Comparison of ENCODE assay signal across 11 mouse cellular contexts in the genomic region with DNA sequence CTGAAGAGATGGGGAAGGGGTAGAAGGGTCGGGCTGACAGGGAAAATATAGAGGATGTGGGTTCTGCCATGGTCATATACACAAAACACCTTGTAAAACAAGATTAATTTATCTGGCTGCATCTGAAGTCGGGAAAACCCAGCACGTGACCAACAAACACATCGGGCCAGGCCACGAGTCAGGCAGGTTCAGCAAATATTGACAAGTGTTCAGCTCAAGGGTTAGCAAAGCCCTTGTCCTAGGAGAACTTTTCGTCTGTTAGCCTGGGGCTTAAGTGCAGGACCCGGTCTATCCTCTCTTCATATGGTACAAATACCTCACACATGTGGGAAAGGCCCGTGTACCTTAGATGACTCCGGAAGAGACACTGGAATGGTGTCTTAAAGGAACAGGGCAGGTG. TPM values are rescaled to one million over a fixed set of nuclear protein-coding genes. Genes with fewer than 3 reads are reported as not detected.
A peak's percentile ranks its signal among the peaks of the same experiment; 100 is the strongest.
DNase-seq lines count a peak whose midpoint lies in the region; ATAC-seq and TF ChIP-seq lines count a peak whose summit lies in the region.
"Had no signal": no experiment of that assay in that cellular context is flagged by ENCODE, and none has a peak within 500 bp of the region (broad histone marks: within the 10 kb centered on the region; RNA-seq: fewer than 3 reads in every experiment).

No protein-coding gene starts in this region.

- H3K27me3 ChIP-seq in heart, embryonic 12.5 days (replicated peaks) = no peaks in the 10 kb centered on the region
- H3K27me3 ChIP-seq in CH12.LX (replicated peaks) = no peaks in the 10 kb centered on the region
- H3K27me3 ChIP-seq in forebrain, embryonic 13.5 days = no peaks in the 10 kb centered on the region
- H3K27me3 ChIP-seq in lung, embryonic 15.5 days = peaks cover 3% of the 10 kb centered on the region; the same call in 1 of the 2 replicates
- no peaks in the 10 kb centered on the region; the same call in 1 of the 2 replicates for H3K27me3 ChIP-seq in hindbrain, embryonic 13.5 days
- H3K27me3 ChIP-seq: limb, embryonic 12.5 days had no signal

- no peak overlapping the region for H3K9ac ChIP-seq in heart, embryonic 12.5 days
- H3K9ac ChIP-seq in CH12.LX (ENCODE audit: insufficient read depth, low read depth) = peak overlapping the region; percentile 44; the same call in 1 of the 2 replicates
- no peak overlapping the region for H3K9ac ChIP-seq in forebrain, embryonic 13.5 days
- H3K9ac ChIP-seq in lung, embryonic 15.5 days = no peak overlapping the region
- no peak overlapping the region for H3K9ac ChIP-seq in hindbrain, embryonic 13.5 days
- H3K9ac ChIP-seq: limb, embryonic 12.5 days had no signal

- peaks cover 99% of the 10 kb centered on the region for H3K4me1 ChIP-seq in heart, embryonic 12.5 days (replicated peaks)
- peaks cover 65 to 94% of the 10 kb centered on the region in 2 experiments for H3K4me1 ChIP-seq in CH12.LX (ENCODE audit: control insufficient read depth in 1 of 2, insufficient read depth in 2 of 2)
- peaks cover 75% of the 10 kb centered on the region for H3K4me1 ChIP-seq in forebrain, embryonic 13.5 days
- peaks cover 93% of the 10 kb centered on the region for H3K4me1 ChIP-seq in lung, embryonic 15.5 days
- peaks cover 65% of the 10 kb centered on the region for H3K4me1 ChIP-seq in hindbrain, embryonic 13.5 days (replicated peaks)

- no peak for TF ChIP-seq RAD21 in CH12.LX (IDR thresholded peaks at IDR 0.05; ENCODE audit: low read depth, low read length)

- no peak for TF ChIP-seq POLR2A in CH12.LX (IDR thresholded peaks at IDR 0.05; ENCODE audit: low read depth, low read length)

- no peak overlapping the region for H3K4me3 ChIP-seq in heart, embryonic 12.5 days
- H3K4me3 ChIP-seq in CH12.LX (replicated peaks in 1 of 3; ENCODE audit: low read depth in 2 of 3, low read length in 2 of 3, poor library complexity in 1 of 3) = no peak overlapping the region
- H3K4me3 ChIP-seq in forebrain, embryonic 13.5 days = no peak overlapping the region
- no peak overlapping the region for H3K4me3 ChIP-seq in lung, embryonic 15.5 days
- no peak overlapping the region for H3K4me3 ChIP-seq in hindbrain, embryonic 13.5 days
- H3K4me3 ChIP-seq: hindbrain, embryonic 10.5 days; limb, embryonic 12.5 days had no signal

- peak overlapping the region; percentile 38; the same call in 1 of the 2 replicates for H3K27ac ChIP-seq in heart, embryonic 12.5 days (ENCODE audit: poor library complexity, severe bottlenecking)
- peak overlapping the region; percentile 88 for H3K27ac ChIP-seq in CH12.LX (ENCODE audit: insufficient read depth, low read depth)
- H3K27ac ChIP-seq in forebrain, embryonic 13.5 days = 0 out of 2 replicates have a peak overlapping the region, but pooled peaks have one; percentile 63
- peak overlapping the region; percentile 79 for H3K27ac ChIP-seq in lung, embryonic 15.5 days
- no peak overlapping the region for H3K27ac ChIP-seq in hindbrain, embryonic 13.5 days
- H3K27ac ChIP-seq: limb, embryonic 12.5 days had no signal

- no peaks in the 10 kb centered on the region for H3K36me3 ChIP-seq in heart, embryonic 12.5 days
- H3K36me3 ChIP-seq in CH12.LX (replicated peaks in 1 of 2; ENCODE audit: control insufficient read depth in 1 of 2, insufficient read depth in 1 of 2, low read length in 1 of 2) = peaks cover 0 to 5% of the 10 kb centered on the region in 2 experiments
- H3K36me3 ChIP-seq in forebrain, embryonic 13.5 days (ENCODE audit: poor library complexity, severe bottlenecking) = no peaks in the 10 kb centered on the region
- H3K36me3 ChIP-seq in lung, embryonic 15.5 days = no peaks in the 10 kb centered on the region
- no peaks in the 10 kb centered on the region for H3K36me3 ChIP-seq in hindbrain, embryonic 13.5 days
- H3K36me3 ChIP-seq: hindbrain, embryonic 10.5 days; limb, embryonic 12.5 days had no signal

- TF ChIP-seq CTCF in CH12.LX (conservative IDR thresholded peaks at IDR 0.05 in 1 of 2, IDR thresholded peaks at IDR 0.05 in 1 of 2; ENCODE audit: low read depth in 2 of 2, low read length in 2 of 2) = no peak

- H3K9me3 ChIP-seq in heart, embryonic 12.5 days (replicated peaks) = no peaks in the 10 kb centered on the region
- no peaks in the 10 kb centered on the region for H3K9me3 ChIP-seq in CH12.LX (replicated peaks; ENCODE audit: low read length)
- H3K9me3 ChIP-seq in forebrain, embryonic 13.5 days (replicated peaks) = no peaks in the 10 kb centered on the region
- no peaks in the 10 kb centered on the region for H3K9me3 ChIP-seq in lung, embryonic 15.5 days
- no peaks in the 10 kb centered on the region for H3K9me3 ChIP-seq in hindbrain, embryonic 13.5 days
- H3K9me3 ChIP-seq: hindbrain, embryonic 10.5 days; limb, embryonic 12.5 days had no signal

- in situ Hi-C loops in CH12.LX (cut with MboI; ENCODE audit: low pct_ligation_motif_present, low pct_unique_long_range_greater_than_20kb, low sequenced_read_pairs) = no loop called here

- dilution Hi-C loops in CH12.LX (cut with MboI; ENCODE audit: extremely low pct_ligation_motif_present, extremely low pct_unique_long_range_greater_than_20kb, low sequenced_read_pairs) = no loop called here

- TF ChIP-seq EP300 in CH12.LX (IDR thresholded peaks at IDR 0.05; ENCODE audit: low read length) = no peak

- no peak overlapping the region for H3K4me2 ChIP-seq in heart, embryonic 12.5 days
- H3K4me2 ChIP-seq in CH12.LX (ENCODE audit: insufficient read depth, low read depth, poor library complexity, severe bottlenecking) = peak overlapping the region; percentile 96
- H3K4me2 ChIP-seq in forebrain, embryonic 13.5 days = peak overlapping the region; percentile 35; the same call in 1 of the 2 replicates
- H3K4me2 ChIP-seq in lung, embryonic 15.5 days = peak overlapping the region; percentile 37
- H3K4me2 ChIP-seq in hindbrain, embryonic 13.5 days = no peak overlapping the region
- H3K4me2 ChIP-seq: limb, embryonic 12.5 days had no signal

- no peak for ATAC-seq in heart, embryonic 12.5 days (ENCODE audit: insufficient number of reproducible peaks, low FRiP score)
- no peak; the same call in 1 of the 2 replicates for ATAC-seq in forebrain, embryonic 13.5 days
- peak; percentile 34; the same call in 1 of the 2 replicates for ATAC-seq in lung, embryonic 15.5 days (ENCODE audit: borderline replicate concordance, extremely low read depth, low FRiP score, low TSS enrichment)
- no peak for ATAC-seq in hindbrain, embryonic 13.5 days (ENCODE audit: low FRiP score)

- no peaks in the 10 kb centered on the region for H3K79me2 ChIP-seq in CH12.LX (replicated peaks; ENCODE audit: control insufficient read depth, extremely low read depth, insufficient read depth, poor library complexity, severe bottlenecking)

- WGBS in heart, embryonic 12.5 days = 77% methylated on average over 9 of the region's 9 CpGs
- WGBS in forebrain, embryonic 13.5 days = 79% methylated on average over 9 of the region's 9 CpGs
- 42% methylated on average over 9 of the region's 9 CpGs for WGBS in lung, embryonic 15.5 days
- 85% methylated on average over 9 of the region's 9 CpGs for WGBS in hindbrain, embryonic 13.5 days

- DNase-seq in heart, adult 8-10 months (ENCODE audit: low spot score) = no peak
- DNase-seq in CH12.LX (ENCODE audit: extremely low read depth) = no peak
- DNase-seq in cerebellum, adult 11-12 months = no peak
- DNase-seq in cerebellum, postnatal 25 days = no peak
- DNase-seq: cerebellum, adult 8-10 months had no signal

TF ChIP-seq in CH12.LX, 34 proteins besides CTCF, POLR2A, EP300 and RAD21:
- TF ChIP-seq USF2 (conservative IDR thresholded peaks at IDR 0.05; ENCODE audit: low read depth, low read length) = 0 out of 2 replicates have a peak, but pooled peaks have one; percentile 42
- TF ChIP-seq IRF4 (IDR thresholded peaks at IDR 0.05; ENCODE audit: low read depth, low read length) = no peak
- peak; percentile 80 for TF ChIP-seq BHLHE40 (IDR thresholded peaks at IDR 0.05; ENCODE audit: low read depth, low read length)
- TF ChIP-seq CHD2 (IDR thresholded peaks at IDR 0.05; ENCODE audit: low read length) = no peak
- TF ChIP-seq USF1 (IDR thresholded peaks at IDR 0.05; ENCODE audit: low read depth, low read length) = peak; percentile 50

RNA-seq across cellular contexts. Expression of a gene that starts 18.1 kb away (rescaled TPM):
- 6.2 TPM in 2 replicates for polyA plus RNA-seq in heart, embryonic 12.5 days (2016; fragmentation: Nextera tagmentation; extraction: Ambion mirVana)
- total RNA-seq in heart, adult 8-10 months (2022) = 10 to 100 TPM; 40.6 to 54.7 (median 46.2) TPM
- total RNA-seq in CH12.LX (2012; rRNA removed) = 2.4 and 3.2 TPM in 2 replicates
- total RNA-seq in CH12.LX (2014; rRNA removed) = 1.2 and 1.3 TPM in 2 replicates
- polyA plus RNA-seq in CH12.LX (2012; ENCODE audit: insufficient read length, low read depth) = 4.6 and 4.9 TPM in 2 replicates
- polyA plus RNA-seq in forebrain, embryonic 13.5 days (2015; fragmentation: Nextera tagmentation; extraction: Ambion mirVana) = 3.0 and 3.6 TPM in 2 replicates
- polyA plus RNA-seq in lung, embryonic 15.5 days (2015; fragmentation: Nextera tagmentation; extraction: Ambion mirVana) = 6.8 and 7.1 TPM in 2 replicates
- polyA plus RNA-seq in hindbrain, embryonic 13.5 days (2015; fragmentation: Nextera tagmentation; extraction: Ambion mirVana) = 2.1 and 2.5 TPM in 2 replicates

Comparison
In these comparisons a context has a peak if more than half of its experiments do, and no peak if none do; other contexts are left out.
1. H3K4me2 ChIP-seq: peak in CH12.LX (single experiment), forebrain, embryonic 13.5 days (single experiment) and lung, embryonic 15.5 days (single experiment); none in heart, embryonic 12.5 days (single experiment) and hindbrain, embryonic 13.5 days (single experiment).